Mouse (Mus musculus): Measurements from ENCODE around the gene Bud31. TPM values are rescaled to one million over a fixed set of nuclear protein-coding genes. Genes with fewer than 3 reads are reported as not detected.
A peak's percentile ranks its signal among the peaks of the same experiment; 100 is the strongest.

Gene Bud31
- polyA plus RNA-seq, 1 experiment, result 194 TPM

DNA sequence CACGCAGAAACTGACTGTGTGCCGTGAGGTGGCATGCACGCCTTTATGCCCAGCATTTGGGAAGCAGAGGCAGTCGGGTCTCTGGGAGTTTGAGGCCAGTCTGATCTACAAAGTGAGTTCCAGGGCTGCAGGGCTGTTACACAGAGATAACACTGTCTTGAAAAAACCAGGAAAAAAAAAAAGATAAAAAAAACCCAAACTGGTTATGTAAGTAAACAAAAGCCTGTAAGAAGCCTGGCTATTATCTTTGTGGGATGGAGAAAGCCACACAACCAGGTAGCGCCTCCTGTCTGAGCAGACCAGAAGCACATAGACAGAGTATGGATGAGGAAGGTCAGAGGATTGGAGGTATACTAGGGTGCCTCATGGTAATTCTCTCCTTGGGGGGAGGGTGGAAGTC is 12.5 kb downstream of the Bud31 start:
- TF ChIP-seq CTCF (IDR thresholded peaks at IDR 0.05; ENCODE audit: borderline replicate concordance, insufficient read depth, low read length), result no peak
- no peak for TF ChIP-seq POLR2A (IDR thresholded peaks at IDR 0.05; ENCODE audit: low read depth, low read length)
- H3K4me3 ChIP-seq (ENCODE audit: insufficient read depth, low read length), result no peak overlapping the region
- H3K27ac ChIP-seq (ENCODE audit: insufficient read depth, low read length), result no peak overlapping the region
- no peaks in the 10 kb centered on the region for H3K4me1 ChIP-seq (ENCODE audit: control insufficient read depth, insufficient read depth, low read length)

DNA sequence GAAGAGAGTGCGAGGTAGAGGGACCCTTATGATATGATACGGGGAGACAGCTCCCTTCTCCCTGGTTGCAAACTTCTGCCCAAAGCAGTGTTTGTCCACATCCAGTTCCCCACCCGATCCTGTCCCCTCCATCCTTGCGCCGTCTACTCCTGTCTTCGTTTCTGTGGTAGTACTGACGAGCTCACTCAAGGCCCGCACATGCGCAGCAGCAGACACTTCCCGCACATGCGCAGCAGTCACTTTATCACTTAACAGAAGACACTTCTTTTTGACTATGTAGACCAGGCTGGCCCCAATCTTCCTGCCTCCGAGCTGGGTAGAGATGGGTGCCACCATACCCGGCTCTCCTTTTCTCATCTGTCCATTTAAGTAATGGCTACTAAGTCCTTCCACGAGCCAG is 21.2 kb downstream of the Bud31 start:
- no peak overlapping the region for H3K27ac ChIP-seq (ENCODE audit: insufficient read depth, low read length)
- no peak for TF ChIP-seq POLR2A (IDR thresholded peaks at IDR 0.05; ENCODE audit: low read depth, low read length)
- no peak overlapping the region for H3K4me3 ChIP-seq (ENCODE audit: insufficient read depth, low read length)
- H3K4me1 ChIP-seq (ENCODE audit: control insufficient read depth, insufficient read depth, low read length), result no peaks in the 10 kb centered on the region

DNA sequence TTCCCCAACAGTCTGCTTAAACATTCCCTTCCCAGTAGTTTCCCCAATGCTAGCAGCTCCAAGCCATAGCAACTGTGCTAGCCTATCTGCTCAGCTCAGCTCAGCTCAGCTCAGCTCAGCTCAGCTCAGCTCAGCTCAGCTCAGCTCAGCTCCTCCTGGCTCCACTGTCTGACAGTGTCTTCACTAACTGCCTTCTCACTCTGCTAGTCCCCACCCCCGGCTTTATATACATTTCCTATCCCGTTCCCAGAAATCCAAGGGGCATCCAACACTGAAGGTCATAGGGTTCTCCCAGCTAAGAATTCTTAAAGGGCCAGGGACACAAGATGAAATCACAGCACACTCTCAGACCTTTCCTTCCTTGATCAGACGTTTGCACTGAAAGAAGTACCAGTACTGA is 24.5 kb downstream of the Bud31 start:
- Histone ChIP-seq H3K27ac (ENCODE audit: insufficient read depth, low read length) (no peak overlapping the region), H3K4me1 (ENCODE audit: control insufficient read depth, insufficient read depth, low read length) (no peaks in the 10 kb centered on the region), H3K4me3 (ENCODE audit: insufficient read depth, low read length) (no peak overlapping the region)
- TF ChIP-seq POLR2A (IDR thresholded peaks at IDR 0.05; ENCODE audit: low read depth, low read length), result no peak
- no peak for TF ChIP-seq CTCF (IDR thresholded peaks at IDR 0.05; ENCODE audit: borderline replicate concordance, insufficient read depth, low read length)

DNA sequence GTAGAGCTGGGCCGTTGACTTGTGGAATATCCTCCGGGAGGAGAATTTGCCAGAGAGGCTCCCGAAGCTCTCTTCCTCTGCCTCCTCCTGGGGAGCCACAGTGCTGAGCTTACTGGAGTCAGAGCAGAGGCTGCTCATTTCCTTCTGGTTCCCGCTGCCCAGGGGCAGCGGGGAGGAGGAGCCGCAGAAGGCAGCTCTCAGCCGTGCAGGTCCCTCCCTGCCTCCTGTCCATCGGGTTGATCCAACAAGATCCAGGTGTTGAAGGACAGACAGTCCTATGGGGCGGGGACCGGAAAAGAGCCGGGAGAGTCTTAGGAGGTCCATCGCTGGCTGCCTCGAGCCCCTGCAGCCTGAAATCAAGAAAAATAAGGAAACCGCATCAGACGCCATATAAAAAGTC is 25.0 kb downstream of the Bud31 start:
- H3K4me3 ChIP-seq (ENCODE audit: insufficient read depth, low read length), result no peak overlapping the region
- H3K4me1 ChIP-seq (ENCODE audit: control insufficient read depth, insufficient read depth, low read length), result no peaks in the 10 kb centered on the region
- no peak overlapping the region for H3K27ac ChIP-seq (ENCODE audit: insufficient read depth, low read length)
- TF ChIP-seq CTCF (IDR thresholded peaks at IDR 0.05; ENCODE audit: borderline replicate concordance, insufficient read depth, low read length), result no peak
- no peak for TF ChIP-seq POLR2A (IDR thresholded peaks at IDR 0.05; ENCODE audit: low read depth, low read length)

DNA sequence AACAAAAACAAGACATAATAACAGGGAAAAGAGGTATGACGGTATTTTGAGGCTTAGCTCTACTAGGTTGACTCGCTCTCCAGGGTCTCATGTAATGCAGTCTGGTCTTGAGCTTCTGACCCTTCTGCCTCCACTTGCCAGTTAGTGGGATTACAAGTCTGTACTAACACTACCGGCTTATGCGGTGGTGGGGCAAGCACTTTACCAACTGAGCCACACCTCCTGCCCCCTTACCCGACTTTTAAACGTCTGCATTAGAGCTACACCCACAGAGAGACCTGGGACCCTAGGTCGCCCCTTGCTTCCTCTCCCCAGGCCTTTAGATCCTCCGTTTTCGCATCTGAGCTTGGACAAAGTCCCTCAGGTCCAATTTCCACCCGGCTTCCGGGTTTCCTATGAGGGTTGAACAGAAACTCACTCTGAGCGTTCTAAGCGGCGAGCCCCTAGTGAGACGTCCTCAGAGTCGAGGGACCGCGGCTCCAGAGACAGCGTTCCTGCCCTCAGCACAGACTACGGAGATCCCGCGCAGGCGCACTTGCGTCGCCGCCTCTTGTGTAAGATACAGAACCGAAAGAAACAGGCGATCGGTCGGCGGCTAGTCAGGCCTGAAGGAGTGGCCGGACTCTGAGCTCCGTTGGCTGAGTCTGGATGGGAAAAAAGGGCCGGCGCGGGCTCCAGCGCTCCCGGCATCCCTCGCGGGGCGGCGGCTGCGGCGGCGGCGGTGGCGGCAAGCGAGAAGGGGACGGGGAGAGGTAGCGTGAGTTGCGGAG is 26.6 kb downstream of the Bud31 start, which contains the start of the genes Ptcd1 and Cpsf4:
Gene Ptcd1 (minus strand): TSS at position 573 of the 770 bp plus-strand sequence.
Gene Cpsf4 (plus strand): TSS at position 678 of the 770 bp plus-strand sequence.
- Histone ChIP-seq H3K27ac (ENCODE audit: insufficient read depth, low read length) (peak within 1 kb of the TSS; percentile 66), H3K4me3 (ENCODE audit: insufficient read depth, low read length) (peak within 1 kb of the TSS; percentile 100), H3K4me1 (ENCODE audit: control insufficient read depth, insufficient read depth, low read length) (no peaks in the 10 kb centered on the region)
- TF ChIP-seq CTCF (IDR thresholded peaks at IDR 0.05; ENCODE audit: borderline replicate concordance, insufficient read depth, low read length) (no peak), POLR2A (IDR thresholded peaks at IDR 0.05; ENCODE audit: low read depth, low read length) (peak; percentile 90)

DNA sequence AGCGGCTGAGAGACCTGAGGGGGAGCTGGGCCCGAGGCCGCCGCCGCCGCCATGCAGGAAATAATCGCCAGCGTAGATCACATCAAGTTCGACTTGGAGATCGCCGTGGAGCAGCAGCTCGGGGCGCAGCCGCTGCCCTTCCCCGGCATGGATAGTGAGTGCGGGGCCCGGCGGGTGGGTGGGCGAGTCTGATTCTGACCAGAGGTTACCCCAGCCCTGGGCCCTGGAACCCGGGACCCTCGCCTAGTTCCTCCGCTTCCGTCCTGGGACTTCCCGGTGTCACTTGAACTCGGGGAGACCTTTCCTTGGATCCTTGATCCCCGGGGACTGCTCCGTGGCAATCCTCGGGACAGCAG is 27.1 kb downstream of the Bud31 start:
- Histone ChIP-seq H3K27ac (ENCODE audit: insufficient read depth, low read length) (peak overlapping the region; percentile 6; the same call in 1 of the 2 replicates), H3K4me1 (ENCODE audit: control insufficient read depth, insufficient read depth, low read length) (no peaks in the 10 kb centered on the region), H3K4me3 (ENCODE audit: insufficient read depth, low read length) (peak overlapping the region; percentile 100)
- TF ChIP-seq POLR2A (IDR thresholded peaks at IDR 0.05; ENCODE audit: low read depth, low read length), result no peak; the same call in 1 of the 2 replicates
- no peak for TF ChIP-seq CTCF (IDR thresholded peaks at IDR 0.05; ENCODE audit: borderline replicate concordance, insufficient read depth, low read length)

DNA sequence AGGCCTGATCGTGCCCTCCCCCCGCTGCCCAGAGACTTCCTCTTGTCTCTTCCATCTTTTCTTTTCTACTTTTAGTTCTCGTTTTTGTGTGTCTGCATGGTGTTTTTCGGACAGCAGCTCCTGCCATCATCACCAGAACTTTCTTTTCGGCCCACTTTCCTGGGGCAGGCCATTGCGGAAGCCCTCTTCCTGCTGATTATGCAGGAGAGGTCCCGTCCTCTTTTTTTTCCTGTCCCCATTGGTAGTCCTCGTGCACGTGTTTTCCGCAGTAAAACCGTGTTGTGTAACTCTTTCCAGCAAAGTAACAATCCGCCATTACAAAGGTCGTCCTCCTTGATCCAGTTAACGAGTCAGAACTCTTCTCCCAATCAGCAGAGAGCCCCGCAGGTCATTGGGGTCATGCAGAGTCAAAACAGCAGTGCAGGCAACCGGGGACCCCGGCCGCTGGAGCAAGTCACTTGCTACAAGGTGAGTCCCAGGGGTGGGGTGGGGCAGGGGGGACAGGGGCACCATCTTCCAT is 38.4 kb downstream of the Bud31 start:
- no peak for TF ChIP-seq POLR2A (IDR thresholded peaks at IDR 0.05; ENCODE audit: low read depth, low read length)
- TF ChIP-seq CTCF (IDR thresholded peaks at IDR 0.05; ENCODE audit: borderline replicate concordance, insufficient read depth, low read length), result no peak
- H3K27ac ChIP-seq (ENCODE audit: insufficient read depth, low read length), result no peak overlapping the region
- no peaks in the 10 kb centered on the region for H3K4me1 ChIP-seq (ENCODE audit: control insufficient read depth, insufficient read depth, low read length)
- H3K4me3 ChIP-seq (ENCODE audit: insufficient read depth, low read length), result no peak overlapping the region

DNA sequence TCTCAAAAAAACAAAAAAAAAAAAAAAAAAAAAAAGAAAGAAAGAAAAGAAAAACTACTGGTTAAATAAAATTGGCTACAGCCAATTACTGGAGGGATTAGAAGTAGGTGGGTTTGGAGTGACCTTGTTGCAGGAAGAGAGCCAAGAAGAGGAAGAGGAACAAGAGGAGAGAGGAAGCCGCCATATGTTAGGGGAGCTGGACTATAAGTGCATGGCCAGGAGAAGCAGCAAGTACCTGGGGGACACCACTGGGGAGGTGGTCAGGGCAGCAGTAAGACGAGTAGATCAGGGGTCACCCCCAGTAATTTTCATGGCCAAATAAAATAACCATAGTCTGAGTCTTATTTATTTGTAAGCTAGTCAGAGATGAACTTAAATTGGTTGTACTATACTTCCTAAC is 45.1 kb downstream of the Bud31 start:
- no peak overlapping the region for H3K4me3 ChIP-seq (ENCODE audit: insufficient read depth, low read length)
- TF ChIP-seq CTCF (IDR thresholded peaks at IDR 0.05; ENCODE audit: borderline replicate concordance, insufficient read depth, low read length) (no peak), POLR2A (IDR thresholded peaks at IDR 0.05; ENCODE audit: low read depth, low read length) (no peak)
- H3K27ac ChIP-seq (ENCODE audit: insufficient read depth, low read length), result no peak overlapping the region
- H3K4me1 ChIP-seq (ENCODE audit: control insufficient read depth, insufficient read depth, low read length), result peaks cover 6% of the 10 kb centered on the region

DNA sequence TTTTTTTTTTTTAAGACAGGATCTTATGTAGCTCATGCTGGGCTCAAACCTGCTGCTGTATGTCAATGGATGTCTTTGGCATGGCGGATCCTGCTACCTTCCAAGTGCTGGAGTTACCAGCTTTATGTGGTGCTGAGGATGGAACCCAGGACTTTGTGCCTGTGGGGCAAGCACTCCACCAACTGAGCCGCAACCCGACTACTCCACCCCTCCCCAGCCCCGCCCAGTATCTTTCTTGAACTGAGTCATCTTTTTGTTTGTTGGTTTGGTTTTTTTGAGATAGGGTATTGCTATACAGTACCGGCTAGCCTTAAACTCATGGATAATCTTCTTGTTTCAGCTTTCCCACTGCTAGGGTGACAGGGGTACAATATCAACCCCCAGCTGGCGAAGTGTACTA is 49.3 kb downstream of the Bud31 start:
- no peak for TF ChIP-seq CTCF (IDR thresholded peaks at IDR 0.05; ENCODE audit: borderline replicate concordance, insufficient read depth, low read length)
- no peak for TF ChIP-seq POLR2A (IDR thresholded peaks at IDR 0.05; ENCODE audit: low read depth, low read length)

DNA sequence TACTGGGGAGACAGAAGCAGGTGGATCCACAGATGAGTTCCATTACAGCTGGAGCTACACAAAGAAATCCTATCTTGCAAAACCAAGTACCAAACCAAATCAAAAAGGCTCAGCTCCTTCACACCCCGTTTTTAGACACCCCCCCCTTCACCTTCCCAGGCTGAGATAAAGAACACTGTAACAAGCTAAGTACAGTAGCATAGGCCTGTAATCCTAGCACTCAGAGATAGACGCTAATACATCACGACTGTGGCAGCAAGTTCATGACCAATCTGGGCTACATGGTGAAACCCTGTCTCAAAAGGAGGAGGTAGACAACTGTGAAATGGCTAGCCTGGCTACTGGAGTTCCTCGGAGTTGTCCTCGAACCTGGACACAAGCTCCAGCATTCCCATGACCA is 50.2 kb downstream of the Bud31 start:
- Histone ChIP-seq H3K4me3 (ENCODE audit: insufficient read depth, low read length) (peak overlapping the region; percentile 87), H3K27ac (ENCODE audit: insufficient read depth, low read length) (no peak overlapping the region), H3K4me1 (ENCODE audit: control insufficient read depth, insufficient read depth, low read length) (peaks cover 8% of the 10 kb centered on the region)
- TF ChIP-seq CTCF (IDR thresholded peaks at IDR 0.05; ENCODE audit: borderline replicate concordance, insufficient read depth, low read length), result no peak
- no peak for TF ChIP-seq POLR2A (IDR thresholded peaks at IDR 0.05; ENCODE audit: low read depth, low read length)

More for the DNA sequence above, 49.3 kb downstream of the Bud31 start:
- no peak overlapping the region for H3K4me3 ChIP-seq (ENCODE audit: insufficient read depth, low read length)
- peaks cover 8% of the 10 kb centered on the region for H3K4me1 ChIP-seq (ENCODE audit: control insufficient read depth, insufficient read depth, low read length)
- no peak overlapping the region for H3K27ac ChIP-seq (ENCODE audit: insufficient read depth, low read length)
